Mouse (Mus musculus): Measurements from ENCODE around the gene Meis3. TPM values are rescaled to one million over a fixed set of nuclear protein-coding genes. Genes with fewer than 3 reads are reported as not detected.

Meis3 gene
- polyA plus RNA-seq, 1 experiment from 2014 or later, result 18.2 TPM

- peaks cover 87% of the 10 kb centered on the region for H3K36me3 ChIP-seq
- WGBS, result 91% methylated on average over 9 of the region's 9 CpGs
Observed at GRCm38 (mm10) chr7:16213986-16214385, 39.1 kb downstream of the Meis3 start.

GRCm38 (mm10) chr7:16221582-16222272 is 46.8 kb downstream of the Meis3 start, which contains the start of gene Dhx34:
Gene Dhx34 (minus strand): TSS chr7:16222037.
- Histone ChIP-seq H3K27me3 (replicated peaks) (0 out of 2 replicates have a peak, but pooled peaks cover 3% of the 10 kb centered on the region), H3K4me2 (peak within 1 kb of the TSS; percentile 81), H3K4me3 (peak within 1 kb of the TSS; percentile 78), H3K9me3 (replicated peaks) (no peaks in the 10 kb centered on the region), H3K9ac (peak within 1 kb of the TSS; percentile 85), H3K27ac (ENCODE audit: poor library complexity, severe bottlenecking) (peak within 1 kb of the TSS; percentile 71), H3K4me1 (replicated peaks) (peaks cover 8% of the 10 kb centered on the region), H3K36me3 (peaks cover 15% of the 10 kb centered on the region)
- peak; percentile 97 for ATAC-seq (ENCODE audit: insufficient number of reproducible peaks, low FRiP score)
- 2% methylated on average over 34 of the region's 34 CpGs for WGBS

More at GRCm38 (mm10) chr7:16213986-16214385, 39.1 kb downstream of the Meis3 start:
- H3K4me3 ChIP-seq, result no peak overlapping the region
- no peak overlapping the region for H3K27ac ChIP-seq (ENCODE audit: poor library complexity, severe bottlenecking)
- no peaks in the 10 kb centered on the region for H3K9me3 ChIP-seq (replicated peaks)
- no peak overlapping the region for H3K9ac ChIP-seq
- no peaks in the 10 kb centered on the region for H3K4me1 ChIP-seq (replicated peaks)
- ATAC-seq (ENCODE audit: insufficient number of reproducible peaks, low FRiP score), result no peak
- H3K4me2 ChIP-seq, result no peak overlapping the region
- H3K27me3 ChIP-seq (replicated peaks), result no peaks in the 10 kb centered on the region

- Histone ChIP-seq H3K4me1 (replicated peaks) (peaks cover 10% of the 10 kb centered on the region), H3K27me3 (replicated peaks) (0 out of 2 replicates have a peak, but pooled peaks cover 3% of the 10 kb centered on the region), H3K4me3 (no peak overlapping the region), H3K9ac (no peak overlapping the region), H3K4me2 (no peak overlapping the region), H3K27ac (ENCODE audit: poor library complexity, severe bottlenecking) (peak overlapping the region; percentile 36; the same call in 1 of the 2 replicates), H3K36me3 (no peaks in the 10 kb centered on the region), H3K9me3 (replicated peaks) (peaks cover 14% of the 10 kb centered on the region)
- WGBS, result 24% methylated on average over 5 of the region's 5 CpGs
- ATAC-seq (ENCODE audit: insufficient number of reproducible peaks, low FRiP score), result no peak
Observed at GRCm38 (mm10) chr7:16229869-16230268, 55.0 kb downstream of the Meis3 start.

Other genes with a start within 250 kb of the Meis3 start
- gene Nop53, start 229.0 kb upstream of the Meis3 start, polyA plus RNA-seq (2016; fragmentation: Nextera tagmentation; extraction: Ambion mirVana), result 122 and 126 TPM in 2 replicates
- 35.2 and 37.9 TPM in 2 replicates for gene Ehd2, start 207.5 kb upstream of the Meis3 start, polyA plus RNA-seq (2016; fragmentation: Nextera tagmentation; extraction: Ambion mirVana)
- 5.9 and 6.4 TPM in 2 replicates for gene Bicra, start 127.2 kb upstream of the Meis3 start, polyA plus RNA-seq (2016; fragmentation: Nextera tagmentation; extraction: Ambion mirVana)
- 0.05 TPM in 1 of 2 replicates, not detected in the other for gene Zfp541, start 113.3 kb upstream of the Meis3 start, polyA plus RNA-seq (2016; fragmentation: Nextera tagmentation; extraction: Ambion mirVana)
- 144 and 159 TPM in 2 replicates for gene Napa, start 76.6 kb upstream of the Meis3 start, polyA plus RNA-seq (2016; fragmentation: Nextera tagmentation; extraction: Ambion mirVana)
- 29.4 and 31.0 TPM in 2 replicates for gene Kptn, start 55.2 kb upstream of the Meis3 start, polyA plus RNA-seq (2016; fragmentation: Nextera tagmentation; extraction: Ambion mirVana)
- gene Slc8a2, start 45.3 kb upstream of the Meis3 start, polyA plus RNA-seq (2016; fragmentation: Nextera tagmentation; extraction: Ambion mirVana), result 0.28 and 0.30 TPM in 2 replicates
- 11.9 and 13.0 TPM in 2 replicates for gene Dhx34, start 46.9 kb downstream of the Meis3 start, polyA plus RNA-seq (2016; fragmentation: Nextera tagmentation; extraction: Ambion mirVana)
- gene C5ar2, start 69.1 kb downstream of the Meis3 start, polyA plus RNA-seq (2016; fragmentation: Nextera tagmentation; extraction: Ambion mirVana), result 0.85 and 1.1 TPM in 2 replicates
- gene C5ar1, start 84.5 kb downstream of the Meis3 start, polyA plus RNA-seq (2016; fragmentation: Nextera tagmentation; extraction: Ambion mirVana), result 1.1 and 1.8 TPM in 2 replicates
- 11.0 and 12.1 TPM in 2 replicates for gene Inafm1, start 98.5 kb downstream of the Meis3 start, polyA plus RNA-seq (2016; fragmentation: Nextera tagmentation; extraction: Ambion mirVana)
- 24.3 and 31.2 TPM in 2 replicates for gene Ccdc9, start 111.7 kb downstream of the Meis3 start, polyA plus RNA-seq (2016; fragmentation: Nextera tagmentation; extraction: Ambion mirVana)
- gene Bbc3, start 133.3 kb downstream of the Meis3 start, polyA plus RNA-seq (2016; fragmentation: Nextera tagmentation; extraction: Ambion mirVana), result 9.8 and 10.4 TPM in 2 replicates
- 232 and 254 TPM in 2 replicates for gene Sae1, start 212.7 kb downstream of the Meis3 start, polyA plus RNA-seq (2016; fragmentation: Nextera tagmentation; extraction: Ambion mirVana)
- 14.3 and 14.9 TPM in 2 replicates for gene Zc3h4, start 225.8 kb downstream of the Meis3 start, polyA plus RNA-seq (2016; fragmentation: Nextera tagmentation; extraction: Ambion mirVana)

Measured in heart, embryonic 12.5 days (tissue).